Mouse (Mus musculus): ENCODE results near the gene Smco4. TPM values are rescaled to one million over a fixed set of nuclear protein-coding genes. Genes with fewer than 3 reads are reported as not detected.

The Smco4 gene
- total and polyA plus RNA-seq, 3 experiments, result not detected

GRCm38 (mm10) chr9:15535418-15535817 is 42.2 kb downstream of the Smco4 start:
- Histone ChIP-seq H3K36me3 (ENCODE audit: control insufficient read depth in 1 of 2, insufficient read depth in 2 of 2, low read length in 2 of 2) (no peaks in the 10 kb centered on the region), H3K9me3 (replicated peaks; ENCODE audit: insufficient read depth, low read length) (no peaks in the 10 kb centered on the region), H3K27ac (ENCODE audit: control insufficient read depth, low read depth, low read length) (no peak overlapping the region), H3K4me1 (ENCODE audit: control insufficient read depth in 1 of 2, insufficient read depth in 2 of 2, low read length in 2 of 2) (no peaks in the 10 kb centered on the region), H3K4me3 (ENCODE audit: control insufficient read depth in 1 of 2, insufficient read depth in 1 of 2, low read depth in 2 of 2, low read length in 2 of 2) (no peak overlapping the region), H3K27me3 (ENCODE audit: control insufficient read depth in 1 of 2, insufficient read depth in 2 of 2, low read length in 2 of 2) (no peaks in the 10 kb centered on the region), H3K79me2 (ENCODE audit: control insufficient read depth, insufficient read depth, low read length, poor library complexity) (no peaks in the 10 kb centered on the region), H3K9ac (ENCODE audit: control insufficient read depth, low read depth, low read length, poor library complexity, severe bottlenecking) (no peak overlapping the region)
- DNase-seq (ENCODE audit: low read depth, low spot score), result no peak
- no peak for TF ChIP-seq BHLHE40 (IDR thresholded peaks at IDR 0.05; ENCODE audit: borderline replicate concordance, low read depth, low read length)
- TF ChIP-seq RAD21 (IDR thresholded peaks at IDR 0.05; ENCODE audit: low read depth, low read length), result no peak
- no peak for TF ChIP-seq GABPA (IDR thresholded peaks at IDR 0.05; ENCODE audit: low read depth, low read length)
- TF ChIP-seq TCF12 (IDR thresholded peaks at IDR 0.05; ENCODE audit: low read depth, low read length), result no peak
- TF ChIP-seq HCFC1 (IDR thresholded peaks at IDR 0.05; ENCODE audit: low read depth, low read length), result no peak
- TF ChIP-seq ZNF384 (IDR thresholded peaks at IDR 0.05; ENCODE audit: low read depth, low read length), result no peak

- Histone ChIP-seq H3K27me3 (ENCODE audit: control insufficient read depth in 1 of 2, insufficient read depth in 2 of 2, low read length in 2 of 2) (no peaks in the 10 kb centered on the region), H3K9ac (ENCODE audit: control insufficient read depth, low read depth, low read length, poor library complexity, severe bottlenecking) (no peak overlapping the region), H3K27ac (ENCODE audit: control insufficient read depth, low read depth, low read length) (no peak overlapping the region), H3K36me3 (ENCODE audit: control insufficient read depth in 1 of 2, insufficient read depth in 2 of 2, low read length in 2 of 2) (no peaks in the 10 kb centered on the region), H3K4me3 (ENCODE audit: control insufficient read depth in 1 of 2, insufficient read depth in 1 of 2, low read depth in 2 of 2, low read length in 2 of 2) (no peak overlapping the region), H3K4me1 (ENCODE audit: control insufficient read depth in 1 of 2, insufficient read depth in 2 of 2, low read length in 2 of 2) (no peaks in the 10 kb centered on the region), H3K79me2 (ENCODE audit: control insufficient read depth, insufficient read depth, low read length, poor library complexity) (no peaks in the 10 kb centered on the region), H3K9me3 (replicated peaks; ENCODE audit: insufficient read depth, low read length) (no peaks in the 10 kb centered on the region)
- no peak for DNase-seq (ENCODE audit: low read depth, low spot score)
- no peak for TF ChIP-seq EP300 (IDR thresholded peaks at IDR 0.05; ENCODE audit: low read depth in 1 of 2, low read length in 2 of 2)
- no peak for TF ChIP-seq E2F4 (IDR thresholded peaks at IDR 0.05; ENCODE audit: borderline replicate concordance, low read depth, low read length)
- no peak for TF ChIP-seq ZC3H11A (IDR thresholded peaks at IDR 0.05; ENCODE audit: low read depth, low read length)
- TF ChIP-seq POLR2AphosphoS2 (IDR thresholded peaks at IDR 0.05; ENCODE audit: low read length), result no peak
- TF ChIP-seq CHD2 (IDR thresholded peaks at IDR 0.05; ENCODE audit: low read length), result no peak
- TF ChIP-seq NRF1 (IDR thresholded peaks at IDR 0.05; ENCODE audit: insufficient read depth, low read depth, low read length, poor library complexity, severe bottlenecking), result no peak
- TF ChIP-seq JUND (IDR thresholded peaks at IDR 0.05; ENCODE audit: low read depth, low read length), result no peak
- TF ChIP-seq CTCF (IDR thresholded peaks at IDR 0.05 in 2 of 3, conservative IDR thresholded peaks at IDR 0.05 in 1 of 3; ENCODE audit: control insufficient read depth in 1 of 3, insufficient read depth in 1 of 3, low read depth in 2 of 3, low read length in 3 of 3, poor library complexity in 1 of 3, severe bottlenecking in 1 of 3), result no peak
- TF ChIP-seq USF1 (IDR thresholded peaks at IDR 0.05; ENCODE audit: low read depth, low read length), result no peak
- TF ChIP-seq ETS1 (IDR thresholded peaks at IDR 0.05; ENCODE audit: low read depth, low read length), result no peak
- TF ChIP-seq NELFE (IDR thresholded peaks at IDR 0.05; ENCODE audit: low read depth, low read length), result no peak
- no peak for TF ChIP-seq SIN3A (IDR thresholded peaks at IDR 0.05; ENCODE audit: low read length)
- TF ChIP-seq MYC (IDR thresholded peaks at IDR 0.05; ENCODE audit: low read depth, low read length), result no peak
Observed at GRCm38 (mm10) chr9:15536861-15537426, 43.7 kb downstream of the Smco4 start.

Measured in MEL (cell line).